Mouse (Mus musculus): ENCODE data around the gene Sostdc1. TPM values are rescaled to one million over a fixed set of nuclear protein-coding genes. Genes with fewer than 3 reads are reported as not detected.

Sostdc1 gene
- polyA plus RNA-seq (2017; shearing (Covaris generic)), result not detected

GRCm38 (mm10) chr12:36313916-36314315, at the start of gene Sostdc1:
Sostdc1 (plus strand) TSS chr12:36314139.

Other genes with a start within 250 kb of the Sostdc1 start
- gene Ankmy2, start 157.0 kb upstream of the Sostdc1 start, polyA plus RNA-seq (2017; shearing (Covaris generic)), result 32.7 TPM
- 270 TPM for gene Bzw2, start 156.1 kb upstream of the Sostdc1 start, polyA plus RNA-seq (2017; shearing (Covaris generic))
- gene Lrrc72, start 60.7 kb upstream of the Sostdc1 start, polyA plus RNA-seq (2017; shearing (Covaris generic)), result not detected
- gene Ispd, start 67.3 kb downstream of the Sostdc1 start, polyA plus RNA-seq (2017; shearing (Covaris generic)), result 0.15 TPM
- not detected for gene D630036H23Rik, start 68.0 kb downstream of the Sostdc1 start, polyA plus RNA-seq (2017; shearing (Covaris generic))

All from naive thymus-derived CD4-positive, alpha-beta T cell, adult 5 months (primary cell).